Mouse (Mus musculus) E14TG2a.4 (cell line): ENCODE data around the gene Tbc1d2b.

Experiments used
- H3K27me3 ChIP-seq: 2 replicates; pipeline ENCODE4 v1.6.1; 2014; ENCODE audit warnings: low read length, control low read depth; ENCODE audit not compliant: insufficient read depth
- H3K36me3 ChIP-seq: 2 replicates; pipeline ENCODE4 v1.6.1; 2014; ENCODE audit warnings: low read length, control low read depth; ENCODE audit not compliant: insufficient read depth
- H3K4me1 ChIP-seq: replicated peaks from 2 replicates; pipeline ENCODE4 v1.6.1; 2014; ENCODE audit warnings: low read depth, low read length, control low read depth
- H3K4me3 ChIP-seq: replicated peaks from 2 replicates; pipeline ENCODE4 v1.5.1; 2014; ENCODE audit warnings: mild to moderate bottlenecking, low read length
- H3K9me3 ChIP-seq: 2 replicates; pipeline ENCODE4 v1.6.1; 2014; ENCODE audit warnings: low read length, control low read depth
- CTCF ChIP-seq: conservative IDR thresholded peaks from 2 replicates; pipeline ENCODE4 v1.5.1; 2014; ENCODE audit warnings: low read length
- NANOG ChIP-seq: IDR thresholded peaks from 2 replicates; pipeline ENCODE4 v1.6.1; 2014; ENCODE audit warnings: borderline replicate concordance, low read length, mixed read lengths
- POU5F1 ChIP-seq: IDR thresholded peaks from 2 replicates; pipeline ENCODE4 v1.6.1; 2014; ENCODE audit warnings: low read length, borderline replicate concordance

The Tbc1d2b gene

GRCm38 (mm10) chr9:90234786-90235185 lies 35.8 kb downstream of the Tbc1d2b start:
- Histone ChIP-seq H3K9me3 (no peaks in the 10 kb centered on the region), H3K27me3 (no peaks in the 10 kb centered on the region), H3K36me3 (peaks cover 2% of the 10 kb centered on the region; the same call in 1 of the 2 replicates), H3K4me3 (no peak overlapping the region), H3K4me1 (peaks cover 13% of the 10 kb centered on the region)
- TF ChIP-seq NANOG: no peak
- no peak for TF ChIP-seq CTCF
- TF ChIP-seq POU5F1: no peak

GRCm38 (mm10) chr9:90233906-90234419 lies 36.6 kb downstream of the Tbc1d2b start:
- Histone ChIP-seq H3K36me3 (no peaks in the 10 kb centered on the region), H3K9me3 (no peaks in the 10 kb centered on the region)
- no peak for TF ChIP-seq NANOG
- no peak for TF ChIP-seq CTCF
- TF ChIP-seq POU5F1: no peak

GRCm38 (mm10) chr9:90232781-90233690 lies 37.6 kb downstream of the Tbc1d2b start:
- Histone ChIP-seq H3K4me3 (no peak overlapping the region), H3K36me3 (no peaks in the 10 kb centered on the region), H3K4me1 (peaks cover 13% of the 10 kb centered on the region), H3K27me3 (no peaks in the 10 kb centered on the region), H3K9me3 (no peaks in the 10 kb centered on the region)
- TF ChIP-seq NANOG (no peak), POU5F1 (no peak), CTCF (no peak)

More at GRCm38 (mm10) chr9:90233906-90234419, 36.6 kb downstream of the Tbc1d2b start:
- no peaks in the 10 kb centered on the region for H3K27me3 ChIP-seq
- H3K4me1 ChIP-seq: peaks cover 13% of the 10 kb centered on the region
- no peak overlapping the region for H3K4me3 ChIP-seq

GRCm38 (mm10) chr9:90227171-90227570 lies 43.4 kb downstream of the Tbc1d2b start:
- TF ChIP-seq NANOG: no peak
- H3K27me3 ChIP-seq: no peaks in the 10 kb centered on the region
- H3K36me3 ChIP-seq: peaks cover 23% of the 10 kb centered on the region
- no peaks in the 10 kb centered on the region for H3K9me3 ChIP-seq
- no peak overlapping the region for H3K4me3 ChIP-seq
- H3K4me1 ChIP-seq: peaks cover 16% of the 10 kb centered on the region

GRCm38 (mm10) chr9:90226742-90227096 lies 43.9 kb downstream of the Tbc1d2b start:
- TF ChIP-seq NANOG (no peak), POU5F1 (no peak), CTCF (no peak)
- peaks cover 27% of the 10 kb centered on the region for H3K36me3 ChIP-seq
- H3K27me3 ChIP-seq: no peaks in the 10 kb centered on the region

GRCm38 (mm10) chr9:90226081-90226741 lies 44.4 kb downstream of the Tbc1d2b start:
- Histone ChIP-seq H3K4me1 (peaks cover 16% of the 10 kb centered on the region), H3K9me3 (no peaks in the 10 kb centered on the region), H3K4me3 (no peak overlapping the region), H3K27me3 (no peaks in the 10 kb centered on the region), H3K36me3 (peaks cover 28% of the 10 kb centered on the region)
- TF ChIP-seq CTCF (no peak), NANOG (no peak), POU5F1 (no peak)

More at GRCm38 (mm10) chr9:90226742-90227096, 43.9 kb downstream of the Tbc1d2b start:
- no peaks in the 10 kb centered on the region for H3K9me3 ChIP-seq
- no peak overlapping the region for H3K4me3 ChIP-seq
- peaks cover 16% of the 10 kb centered on the region for H3K4me1 ChIP-seq

GRCm38 (mm10) chr9:90222275-90222674 lies 48.3 kb downstream of the Tbc1d2b start:
- Histone ChIP-seq H3K4me1 (peaks cover 32% of the 10 kb centered on the region), H3K36me3 (peaks cover 40% of the 10 kb centered on the region), H3K4me3 (no peak overlapping the region), H3K27me3 (no peaks in the 10 kb centered on the region), H3K9me3 (no peaks in the 10 kb centered on the region)
- TF ChIP-seq POU5F1 (no peak), CTCF (no peak), NANOG (no peak)

GRCm38 (mm10) chr9:90217501-90217900 lies 53.1 kb downstream of the Tbc1d2b start:
- Histone ChIP-seq H3K4me3 (no peak overlapping the region), H3K27me3 (no peaks in the 10 kb centered on the region), H3K9me3 (no peaks in the 10 kb centered on the region), H3K36me3 (peaks cover 50% of the 10 kb centered on the region), H3K4me1 (peaks cover 41% of the 10 kb centered on the region)
- TF ChIP-seq NANOG (no peak), CTCF (no peak), POU5F1 (no peak)

- no peaks in the 10 kb centered on the region for H3K27me3 ChIP-seq
- peaks cover 41% of the 10 kb centered on the region for H3K4me1 ChIP-seq
- H3K36me3 ChIP-seq: peaks cover 41% of the 10 kb centered on the region
- no peak for TF ChIP-seq POU5F1
- no peak for TF ChIP-seq NANOG
- TF ChIP-seq CTCF: no peak
- H3K4me3 ChIP-seq: no peak overlapping the region
- H3K9me3 ChIP-seq: no peaks in the 10 kb centered on the region
These were observed 54.2 kb downstream of the Tbc1d2b start for GRCm38 (mm10) chr9:90216259-90217001.
